Mouse (Mus musculus): ENCODE measurements around the gene Manf. TPM values are rescaled to one million over a fixed set of nuclear protein-coding genes. Genes with fewer than 3 reads are reported as not detected.

Gene Manf
- polyA plus RNA-seq, 1 experiment from 2014 or later: 171 TPM

GRCm38 (mm10) chr9:106886828-106887702 is 4.7 kb downstream of the Manf start, which contains the start of gene Rbm15b:
TSS of gene Rbm15b (minus strand) at chr9:106887428.
- Histone ChIP-seq H3K4me1 (replicated peaks; ENCODE audit: control insufficient read depth, insufficient read depth, low read length) (peaks cover 53% of the 10 kb centered on the region), H3K9ac (peak within 1 kb of the TSS; percentile 98), H3K27me3 (ENCODE audit: control insufficient read depth, insufficient read depth, low read length) (no peaks in the 10 kb centered on the region), H3K36me3 (replicated peaks; ENCODE audit: control insufficient read depth, insufficient read depth) (peaks cover 61% of the 10 kb centered on the region), H3K4me2 (replicated peaks) (peak within 1 kb of the TSS; percentile 99), H3K9me3 (ENCODE audit: control insufficient read depth, low read length) (no peaks in the 10 kb centered on the region), H3K27ac (peak within 1 kb of the TSS; percentile 96), H3K4me3 (replicated peaks; ENCODE audit: low read length) (peak within 1 kb of the TSS; percentile 94)
- 3% methylated on average over 80 of the region's 101 CpGs for WGBS
- ATAC-seq (ENCODE audit: low FRiP score) (peak; percentile 81), DNase-seq (ENCODE audit: low spot score) (peak; percentile 99)

- DNase-seq (ENCODE audit: low spot score) (no peak), ATAC-seq (ENCODE audit: low FRiP score) (0 out of 2 replicates have a peak, but pooled peaks have one; percentile 3)
- H3K36me3 ChIP-seq (replicated peaks; ENCODE audit: control insufficient read depth, insufficient read depth): peaks cover 71% of the 10 kb centered on the region
- H3K4me3 ChIP-seq (replicated peaks; ENCODE audit: low read length): peak overlapping the region; percentile 94
- no peaks in the 10 kb centered on the region for H3K9me3 ChIP-seq (ENCODE audit: control insufficient read depth, low read length)
- peaks cover 54% of the 10 kb centered on the region for H3K4me1 ChIP-seq (replicated peaks; ENCODE audit: control insufficient read depth, insufficient read depth, low read length)
- H3K4me2 ChIP-seq (replicated peaks): peak overlapping the region; percentile 99
- under 1% methylated on average over 85 of the region's 107 CpGs for WGBS
- H3K27me3 ChIP-seq (ENCODE audit: control insufficient read depth, insufficient read depth, low read length): no peaks in the 10 kb centered on the region
- H3K27ac ChIP-seq: peak overlapping the region; percentile 96
- H3K9ac ChIP-seq: peak overlapping the region; percentile 98
These were observed 5.7 kb downstream of the Manf start for GRCm38 (mm10) chr9:106885901-106886731.

GRCm38 (mm10) chr9:106884996-106885900 is 6.5 kb downstream of the Manf start:
- Histone ChIP-seq H3K4me1 (replicated peaks; ENCODE audit: control insufficient read depth, insufficient read depth, low read length) (peaks cover 46% of the 10 kb centered on the region), H3K9me3 (ENCODE audit: control insufficient read depth, low read length) (no peaks in the 10 kb centered on the region), H3K27me3 (ENCODE audit: control insufficient read depth, insufficient read depth, low read length) (no peaks in the 10 kb centered on the region), H3K4me2 (replicated peaks) (peak overlapping the region; percentile 99), H3K27ac (peak overlapping the region; percentile 96), H3K36me3 (replicated peaks; ENCODE audit: control insufficient read depth, insufficient read depth) (peaks cover 77% of the 10 kb centered on the region), H3K4me3 (replicated peaks; ENCODE audit: low read length) (peak overlapping the region; percentile 94), H3K9ac (peak overlapping the region; percentile 98)
- WGBS: 20% methylated on average over 44 of the region's 44 CpGs
- ATAC-seq (ENCODE audit: low FRiP score) (no peak), DNase-seq (ENCODE audit: low spot score) (no peak)

GRCm38 (mm10) chr9:106884306-106884705 is 7.5 kb downstream of the Manf start:
- DNase-seq (ENCODE audit: low spot score): no peak
- H3K36me3 ChIP-seq (replicated peaks; ENCODE audit: control insufficient read depth, insufficient read depth): peaks cover 77% of the 10 kb centered on the region
- H3K27ac ChIP-seq: no peak overlapping the region
- peak overlapping the region; percentile 98 for H3K9ac ChIP-seq
- ATAC-seq (ENCODE audit: low FRiP score): no peak
- no peaks in the 10 kb centered on the region for H3K27me3 ChIP-seq (ENCODE audit: control insufficient read depth, insufficient read depth, low read length)
- 42% methylated on average over 16 of the region's 16 CpGs for WGBS
- H3K9me3 ChIP-seq (ENCODE audit: control insufficient read depth, low read length): no peaks in the 10 kb centered on the region
- peak overlapping the region; percentile 94 for H3K4me3 ChIP-seq (replicated peaks; ENCODE audit: low read length)
- peaks cover 42% of the 10 kb centered on the region for H3K4me1 ChIP-seq (replicated peaks; ENCODE audit: control insufficient read depth, insufficient read depth, low read length)
- peak overlapping the region; percentile 99 for H3K4me2 ChIP-seq (replicated peaks)

GRCm38 (mm10) chr9:106883085-106883484 is 8.7 kb downstream of the Manf start:
- Histone ChIP-seq H3K9ac (peak overlapping the region; percentile 25; the same call in 1 of the 2 replicates), H3K36me3 (replicated peaks; ENCODE audit: control insufficient read depth, insufficient read depth) (peaks cover 77% of the 10 kb centered on the region), H3K4me2 (replicated peaks) (peak overlapping the region; percentile 99), H3K27me3 (ENCODE audit: control insufficient read depth, insufficient read depth, low read length) (no peaks in the 10 kb centered on the region), H3K27ac (no peak overlapping the region), H3K9me3 (ENCODE audit: control insufficient read depth, low read length) (no peaks in the 10 kb centered on the region), H3K4me1 (replicated peaks; ENCODE audit: control insufficient read depth, insufficient read depth, low read length) (peaks cover 42% of the 10 kb centered on the region), H3K4me3 (replicated peaks; ENCODE audit: low read length) (peak overlapping the region; percentile 94; the same call in 1 of the 2 replicates)
- WGBS: 66% methylated on average over 3 of the region's 3 CpGs
- no peak for DNase-seq (ENCODE audit: low spot score)
- no peak for ATAC-seq (ENCODE audit: low FRiP score)

GRCm38 (mm10) chr9:106882176-106882575 is 9.6 kb downstream of the Manf start:
- ATAC-seq (ENCODE audit: low FRiP score) (no peak), DNase-seq (ENCODE audit: low spot score) (no peak)
- no peak overlapping the region for H3K4me2 ChIP-seq (replicated peaks)
- no peak overlapping the region for H3K9ac ChIP-seq
- no peak overlapping the region for H3K27ac ChIP-seq
- no peaks in the 10 kb centered on the region for H3K27me3 ChIP-seq (ENCODE audit: control insufficient read depth, insufficient read depth, low read length)
- peaks cover 81% of the 10 kb centered on the region for H3K36me3 ChIP-seq (replicated peaks; ENCODE audit: control insufficient read depth, insufficient read depth)
- H3K4me1 ChIP-seq (replicated peaks; ENCODE audit: control insufficient read depth, insufficient read depth, low read length): peaks cover 37% of the 10 kb centered on the region
- 66% methylated on average over 4 of the region's 4 CpGs for WGBS
- H3K9me3 ChIP-seq (ENCODE audit: control insufficient read depth, low read length): no peaks in the 10 kb centered on the region
- no peak overlapping the region for H3K4me3 ChIP-seq (replicated peaks; ENCODE audit: low read length)

GRCm38 (mm10) chr9:106881071-106881755 is 10.6 kb downstream of the Manf start:
- peaks cover 37% of the 10 kb centered on the region for H3K4me1 ChIP-seq (replicated peaks; ENCODE audit: control insufficient read depth, insufficient read depth, low read length)
- DNase-seq (ENCODE audit: low spot score) (no peak), ATAC-seq (ENCODE audit: low FRiP score) (no peak)
- peaks cover 89% of the 10 kb centered on the region for H3K36me3 ChIP-seq (replicated peaks; ENCODE audit: control insufficient read depth, insufficient read depth)
- no peak overlapping the region for H3K27ac ChIP-seq
- no peak overlapping the region for H3K9ac ChIP-seq
- H3K4me2 ChIP-seq (replicated peaks): no peak overlapping the region
- H3K4me3 ChIP-seq (replicated peaks; ENCODE audit: low read length): no peak overlapping the region
- WGBS: 50% methylated on average over 4 of the region's 4 CpGs
- H3K27me3 ChIP-seq (ENCODE audit: control insufficient read depth, insufficient read depth, low read length): no peaks in the 10 kb centered on the region
- H3K9me3 ChIP-seq (ENCODE audit: control insufficient read depth, low read length): no peaks in the 10 kb centered on the region

GRCm38 (mm10) chr9:106879471-106879870 is 12.3 kb downstream of the Manf start:
- H3K9ac ChIP-seq: no peak overlapping the region
- H3K27ac ChIP-seq: no peak overlapping the region
- ATAC-seq (ENCODE audit: low FRiP score): no peak

More at GRCm38 (mm10) chr9:106879471-106879870, 12.3 kb downstream of the Manf start:
- Histone ChIP-seq H3K9me3 (ENCODE audit: control insufficient read depth, low read length) (no peaks in the 10 kb centered on the region), H3K36me3 (replicated peaks; ENCODE audit: control insufficient read depth, insufficient read depth) (peaks cover 97% of the 10 kb centered on the region), H3K27me3 (ENCODE audit: control insufficient read depth, insufficient read depth, low read length) (no peaks in the 10 kb centered on the region), H3K4me1 (replicated peaks; ENCODE audit: control insufficient read depth, insufficient read depth, low read length) (peaks cover 25% of the 10 kb centered on the region), H3K4me2 (replicated peaks) (no peak overlapping the region), H3K4me3 (replicated peaks; ENCODE audit: low read length) (no peak overlapping the region)
- DNase-seq (ENCODE audit: low spot score): no peak
- 76% methylated on average over 4 of the region's 4 CpGs for WGBS

All from hindbrain, embryonic 14.5 days (tissue).